Mouse (Mus musculus) heart, postnatal 0 days (tissue): ENCODE data around the gene Adamtsl1. TPM values are rescaled to one million over a fixed set of nuclear protein-coding genes. Genes with fewer than 3 reads are reported as not detected.

Experiments used
- ATAC-seq: fragments of 200-750 bp; cut with Nextera tagmentation; 2 replicates; pipeline ENCODE4 v1.8.0; 2017; ENCODE audit warnings: low read depth, moderate number of reproducible peaks, moderate library complexity; ENCODE audit not compliant: insufficient read depth
- DNase-seq: peaks from one replicate; pipeline ENCODE4 v3.0.0-alpha.2; 2016; ENCODE audit warnings: low spot score
- H3K27ac ChIP-seq: fragments of 300-500 bp; sonication (generic); 2 replicates; pipeline ENCODE4 v1.5.1; 2014; ENCODE audit warnings: low read depth, mild to moderate bottlenecking
- H3K27me3 ChIP-seq: fragments of 300-500 bp; sonication (generic); 2 replicates; pipeline ENCODE4 v1.6.1; 2014; ENCODE audit warnings: low read length, mixed read lengths; ENCODE audit not compliant: control insufficient read depth, insufficient read depth
- H3K36me3 ChIP-seq: fragments of 300-500 bp; sonication (generic); replicated peaks from 2 replicates; pipeline ENCODE4 v1.6.1; 2014; ENCODE audit warnings: low read length, mixed read lengths; ENCODE audit not compliant: control insufficient read depth, insufficient read depth
- H3K4me1 ChIP-seq: fragments of 300-500 bp; sonication (generic); 2 replicates; pipeline ENCODE4 v1.6.1; 2014; ENCODE audit warnings: antibody characterized with exemption; ENCODE audit not compliant: control insufficient read depth, insufficient read depth
- H3K4me2 ChIP-seq: fragments of 300-500 bp; sonication (generic); 2 replicates; pipeline ENCODE4 v1.6.1; 2014; ENCODE audit warnings: low read depth, mild to moderate bottlenecking, low read length, moderate library complexity
- H3K4me3 ChIP-seq: fragments of 300-500 bp; sonication (generic); 2 replicates; pipeline ENCODE4 v1.5.1; 2014; ENCODE audit warnings: low read depth, low read length
- H3K9ac ChIP-seq: fragments of 300-500 bp; sonication (generic); replicated peaks from 2 replicates; pipeline ENCODE4 v1.6.1; 2014; ENCODE audit warnings: low read depth, low read length, mixed read lengths
- H3K9me3 ChIP-seq: fragments of 300-500 bp; sonication (generic); replicated peaks from 2 replicates; pipeline ENCODE4 v1.6.1; 2016; ENCODE audit warnings: low read length; ENCODE audit not compliant: control insufficient read depth
- CTCF ChIP-seq: IDR thresholded peaks from 2 replicates; pipeline ENCODE4 v1.5.1; 2016; ENCODE audit warnings: antibody characterized with exemption, control low read depth, low read depth
- EP300 ChIP-seq: IDR thresholded peaks from 2 replicates; pipeline ENCODE4 v1.6.1; 2016; ENCODE audit warnings: antibody characterized with exemption, low read depth
- WGBS: fragments of 180-500 bp; shearing (Covaris S2); extraction: QIAGEN DNeasy Blood & Tissue Kit; methylation state at CpG from one replicate; pipeline ENCODE4 v1.1.7; 2014; 5-methylcytosine and 5-hydroxymethylcytosine counted together
- polyA plus RNA-seq: library from polyadenylated mRNA; unstranded; fragments of >200 nt; fragmentation: Nextera tagmentation; extraction: Ambion mirVana; gene quantifications from 2 replicates; pipeline ENCODE4 v1.2.1, GENCODE M21; 2015
- total RNA-seq: library from RNA; depleted of rRNA; stranded (reverse); fragments of >200 nt; gene quantifications from 2 replicates; pipeline ENCODE4 v1.2.3, GENCODE M21; 2014; ENCODE audit warnings: low replicate concordance

Gene Adamtsl1
- total and polyA plus RNA-seq, 2 experiments from 2014 or later, result 3.9 to 6.0 TPM

DNA sequence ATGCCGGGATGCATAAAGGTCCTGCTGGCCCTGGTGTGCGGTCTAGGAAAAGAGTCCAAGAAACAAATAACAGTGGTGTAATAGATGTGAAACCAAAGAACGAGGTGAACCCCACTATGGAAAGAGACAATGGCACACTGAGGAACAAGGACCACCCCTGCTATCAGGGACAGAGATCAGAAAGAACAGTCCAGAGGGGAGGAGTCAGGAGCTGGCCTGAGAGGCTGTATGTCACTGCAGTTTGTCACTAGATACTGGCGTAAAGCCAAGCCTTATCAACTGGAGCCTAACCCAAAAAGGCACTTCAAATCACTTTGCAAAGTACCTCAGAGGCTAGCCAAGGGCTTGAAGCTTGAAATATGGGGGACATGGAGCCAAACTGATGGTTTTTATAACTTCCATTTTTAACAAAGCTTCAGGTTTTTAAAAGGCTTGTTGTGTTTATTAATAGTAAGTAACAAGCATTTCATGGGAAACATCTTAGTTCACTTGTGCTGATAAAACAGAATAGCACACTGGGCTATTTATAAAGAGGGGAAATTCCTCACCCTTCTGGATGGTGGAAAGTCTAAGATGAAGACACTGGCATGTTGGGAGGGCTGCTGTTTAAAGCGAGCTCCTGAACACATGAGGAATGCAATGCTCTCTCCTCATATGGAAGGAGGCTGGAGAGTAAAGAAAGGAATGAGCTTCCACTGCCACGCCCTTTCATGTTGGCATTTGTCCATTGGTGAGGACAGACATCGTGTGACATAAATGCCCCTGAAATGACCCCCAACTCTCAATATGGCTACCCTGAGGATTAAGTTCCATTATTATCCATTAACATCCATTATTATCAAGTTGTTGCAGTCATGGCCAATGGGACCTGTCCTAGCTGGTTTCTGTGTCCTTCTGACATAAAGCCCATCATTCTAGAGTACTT is 797.1 kb downstream of the Adamtsl1 start:
- H3K27ac ChIP-seq, result peak overlapping the region; percentile 90
- no peak overlapping the region for H3K9ac ChIP-seq
- DNase-seq (peak; percentile 76), ATAC-seq (peak; percentile 76)
- no peak overlapping the region for H3K4me2 ChIP-seq
- H3K9me3 ChIP-seq, result no peaks in the 10 kb centered on the region
- WGBS, result 25% methylated on average over 7 of the region's 7 CpGs
- TF ChIP-seq EP300, result no peak
- H3K27me3 ChIP-seq, result no peaks in the 10 kb centered on the region
- H3K4me3 ChIP-seq, result no peak overlapping the region
- peaks cover 32% of the 10 kb centered on the region for H3K4me1 ChIP-seq
- H3K36me3 ChIP-seq, result no peaks in the 10 kb centered on the region

DNA sequence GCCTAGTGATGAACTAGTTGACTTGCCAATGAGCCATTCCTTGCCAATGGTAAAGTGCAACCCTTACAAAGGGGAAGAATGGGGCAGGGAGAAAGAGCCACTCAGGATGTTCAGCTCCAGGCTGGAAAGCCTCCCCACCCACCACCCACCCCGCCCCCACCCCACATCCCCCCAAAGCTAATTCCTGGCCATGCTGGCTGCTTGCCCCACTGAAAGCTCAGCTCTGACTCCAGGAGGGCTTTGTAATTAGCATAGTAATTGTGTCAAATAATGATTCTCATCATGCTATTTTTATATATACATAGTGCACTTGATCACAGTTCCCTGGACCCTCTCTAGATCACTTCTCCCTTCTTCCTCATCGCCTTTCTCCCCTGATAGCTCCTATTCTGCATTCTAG is 798.4 kb downstream of the Adamtsl1 start:
- DNase-seq (no peak), ATAC-seq (no peak)
- 87% methylated on average over 2 of the region's 2 CpGs for WGBS
- Histone ChIP-seq H3K36me3 (no peaks in the 10 kb centered on the region), H3K4me1 (peaks cover 32% of the 10 kb centered on the region), H3K4me2 (no peak overlapping the region), H3K27me3 (no peaks in the 10 kb centered on the region), H3K27ac (no peak overlapping the region; the same call in 1 of the 2 replicates), H3K9ac (no peak overlapping the region), H3K9me3 (no peaks in the 10 kb centered on the region), H3K4me3 (no peak overlapping the region)
- no peak for TF ChIP-seq CTCF
- no peak for TF ChIP-seq EP300

- peak overlapping the region; percentile 26 for H3K27ac ChIP-seq
- DNase-seq, result no peak
- H3K36me3 ChIP-seq, result no peaks in the 10 kb centered on the region
- TF ChIP-seq EP300, result no peak
- TF ChIP-seq CTCF, result no peak
- no peaks in the 10 kb centered on the region for H3K9me3 ChIP-seq
- WGBS, result 55% methylated on average over 3 of the region's 3 CpGs
- H3K4me3 ChIP-seq, result no peak overlapping the region
- ATAC-seq, result no peak
- H3K27me3 ChIP-seq, result no peaks in the 10 kb centered on the region
- H3K9ac ChIP-seq, result no peak overlapping the region
- H3K4me2 ChIP-seq, result no peak overlapping the region
- peaks cover 39% of the 10 kb centered on the region for H3K4me1 ChIP-seq
Observed at GRCm38 (mm10) chr4:86314442-86314841, 800.5 kb downstream of the Adamtsl1 start.

GRCm38 (mm10) chr4:86315122-86315521 is 801.1 kb downstream of the Adamtsl1 start:
- no peaks in the 10 kb centered on the region for H3K9me3 ChIP-seq
- TF ChIP-seq CTCF, result no peak
- no peak for TF ChIP-seq EP300
- no peaks in the 10 kb centered on the region for H3K27me3 ChIP-seq
- H3K27ac ChIP-seq, result no peak overlapping the region
- ATAC-seq (no peak), DNase-seq (no peak)
- peaks cover 39% of the 10 kb centered on the region for H3K4me1 ChIP-seq
- no peak overlapping the region for H3K4me3 ChIP-seq
- 44% methylated on average over 4 of the region's 4 CpGs for WGBS
- H3K4me2 ChIP-seq, result no peak overlapping the region
- no peaks in the 10 kb centered on the region for H3K36me3 ChIP-seq
- no peak overlapping the region for H3K9ac ChIP-seq

GRCm38 (mm10) chr4:86317916-86318542 is 804.1 kb downstream of the Adamtsl1 start:
- ATAC-seq (peak; percentile 55), DNase-seq (peak; percentile 57)
- Histone ChIP-seq H3K4me3 (no peak overlapping the region), H3K4me2 (no peak overlapping the region), H3K4me1 (peaks cover 20% of the 10 kb centered on the region), H3K27ac (peak overlapping the region; percentile 54), H3K36me3 (no peaks in the 10 kb centered on the region), H3K27me3 (no peaks in the 10 kb centered on the region), H3K9me3 (no peaks in the 10 kb centered on the region), H3K9ac (no peak overlapping the region)
- TF ChIP-seq CTCF, result no peak
- no peak for TF ChIP-seq EP300
- WGBS, result 26% methylated on average over 3 of the region's 3 CpGs
